In genomic region chr9:11872059-11872458, GRCm38 (mm10) we compare ENCODE assay signal across 16 mouse cellular contexts.
DNase-seq lines count a peak whose midpoint lies in the region; TF ChIP-seq lines count a peak whose summit lies in the region.
"Had no signal": no experiment of that assay in that cellular context is flagged by ENCODE, and none has a peak within 500 bp of the region (broad histone marks: within the 10 kb centered on the region; RNA-seq: fewer than 3 reads in every experiment).

No protein-coding gene starts in this region.

- TF ChIP-seq POLR2A in MEL (IDR thresholded peaks at IDR 0.05; ENCODE audit: control insufficient read depth in 1 of 2, insufficient read depth in 1 of 2, low read depth in 1 of 2, low read length in 2 of 2, poor library complexity in 1 of 2) = no peak

- H3K4me3 ChIP-seq in MEL (ENCODE audit: control insufficient read depth in 1 of 2, insufficient read depth in 1 of 2, low read depth in 2 of 2, low read length in 2 of 2) = no peak overlapping the region; a peak in 1 of 4 replicates
- H3K4me3 ChIP-seq in layer of hippocampus, adult 2 months = no peak overlapping the region

- no peaks in the 10 kb centered on the region for H3K9me3 ChIP-seq in MEL (replicated peaks; ENCODE audit: insufficient read depth, low read length)
- H3K9me3 ChIP-seq: G1E had no signal

- peak; percentile 95 to 98 for TF ChIP-seq EP300 in MEL (IDR thresholded peaks at IDR 0.05; ENCODE audit: low read depth in 1 of 2, low read length in 2 of 2)

- H3K27ac ChIP-seq in MEL (ENCODE audit: control insufficient read depth, low read depth, low read length) = peak overlapping the region; percentile 85
- H3K27ac ChIP-seq in layer of hippocampus, adult 2 months = no peak overlapping the region

- peak overlapping the region; percentile 29; the same call in 1 of the 2 replicates for H3K9ac ChIP-seq in MEL (ENCODE audit: control insufficient read depth, low read depth, low read length, poor library complexity, severe bottlenecking)

- H3K36me3 ChIP-seq in MEL (ENCODE audit: control insufficient read depth in 1 of 2, insufficient read depth in 2 of 2, low read length in 2 of 2) = peaks cover 0 to 12% of the 10 kb centered on the region in 2 experiments; a peak in 2 of 4 replicates
- H3K36me3 ChIP-seq: G1E had no signal

- H3K79me2 ChIP-seq in MEL (ENCODE audit: control insufficient read depth, insufficient read depth, low read length, poor library complexity) = no peaks in the 10 kb centered on the region

- DNase-seq in MEL (ENCODE audit: low read depth, low spot score) = peak; percentile 78
- no peak for DNase-seq in layer of hippocampus, adult 2 months (ENCODE audit: low spot score in 2 of 2)
- DNase-seq: adrenal gland, adult 2 months; adrenal gland, adult 8-10 months; adrenal gland, postnatal 10 days; adrenal gland, postnatal 14 days; adrenal gland, postnatal 25 days; adrenal gland, postnatal 36 days; B cell, adult 2 months; cerebellum, adult 11 months; cerebellum, adult 11-12 months; cerebellum, adult 18-20 months; cerebellum, adult 2 months; cerebellum, adult 8-10 months had no signal

- no peaks in the 10 kb centered on the region for H3K27me3 ChIP-seq in MEL (ENCODE audit: control insufficient read depth in 1 of 2, insufficient read depth in 2 of 2, low read length in 2 of 2)
- H3K27me3 ChIP-seq: CH12.LX had no signal

- H3K4me1 ChIP-seq in MEL (ENCODE audit: control insufficient read depth in 1 of 2, insufficient read depth in 2 of 2, low read length in 2 of 2) = peaks cover 3 to 17% of the 10 kb centered on the region in 2 experiments

- no peak for TF ChIP-seq RAD21 in MEL (IDR thresholded peaks at IDR 0.05; ENCODE audit: low read depth, low read length)

- TF ChIP-seq CTCF in MEL (IDR thresholded peaks at IDR 0.05 in 2 of 3, conservative IDR thresholded peaks at IDR 0.05 in 1 of 3; ENCODE audit: control insufficient read depth in 1 of 3, insufficient read depth in 1 of 3, low read depth in 2 of 3, low read length in 3 of 3, poor library complexity in 1 of 3, severe bottlenecking in 1 of 3) = no peak
- TF ChIP-seq CTCF in layer of hippocampus, adult 2 months (conservative IDR thresholded peaks at IDR 0.05) = no peak

TF ChIP-seq in MEL, 35 proteins besides CTCF, POLR2A, EP300 and RAD21:
- no peak for TF ChIP-seq UBTF (IDR thresholded peaks at IDR 0.05; ENCODE audit: borderline replicate concordance, insufficient read depth, low read depth, low read length)
- no peak; the same call in 1 of the 2 replicates for TF ChIP-seq KAT2A (conservative IDR thresholded peaks at IDR 0.05; ENCODE audit: low read depth, low read length)
- no peak for TF ChIP-seq BHLHE40 (IDR thresholded peaks at IDR 0.05; ENCODE audit: borderline replicate concordance, low read depth, low read length)
- TF ChIP-seq MAX (IDR thresholded peaks at IDR 0.05; ENCODE audit: low read length) = no peak
- TF ChIP-seq MAZ (IDR thresholded peaks at IDR 0.05; ENCODE audit: low read depth, low read length) = no peak
- no peak for TF ChIP-seq SMC3 (IDR thresholded peaks at IDR 0.05; ENCODE audit: low read depth, low read length)
- TF ChIP-seq E2F4 (IDR thresholded peaks at IDR 0.05; ENCODE audit: borderline replicate concordance, low read depth, low read length) = no peak
- TF ChIP-seq MYB (IDR thresholded peaks at IDR 0.05; ENCODE audit: low read depth, low read length) = peak; percentile 81
- TF ChIP-seq TBP (IDR thresholded peaks at IDR 0.05; ENCODE audit: low read depth, low read length) = peak; percentile 58
- no peak for TF ChIP-seq MXI1 (IDR thresholded peaks at IDR 0.05; ENCODE audit: low read depth, low read length)
- TF ChIP-seq ELF1 (IDR thresholded peaks at IDR 0.05; ENCODE audit: low read depth, low read length) = no peak
- no peak for TF ChIP-seq ZNF384 (IDR thresholded peaks at IDR 0.05; ENCODE audit: low read depth, low read length)
- 0 out of 2 replicates have a peak, but pooled peaks have one; percentile 34 for TF ChIP-seq MYC (IDR thresholded peaks at IDR 0.05; ENCODE audit: low read depth, low read length)
- no peak for TF ChIP-seq NELFE (IDR thresholded peaks at IDR 0.05; ENCODE audit: low read depth, low read length)
- no peak for TF ChIP-seq POLR2AphosphoS5 (IDR thresholded peaks at IDR 0.05; ENCODE audit: borderline replicate concordance, low read depth, low read length)
- TF ChIP-seq USF1 (IDR thresholded peaks at IDR 0.05; ENCODE audit: low read depth, low read length) = no peak
- TF ChIP-seq TCF12 (IDR thresholded peaks at IDR 0.05; ENCODE audit: low read depth, low read length) = peak; percentile 90
- peak; percentile 80 for TF ChIP-seq SIN3A (IDR thresholded peaks at IDR 0.05; ENCODE audit: low read length)
- TF ChIP-seq ZC3H11A (IDR thresholded peaks at IDR 0.05; ENCODE audit: low read depth, low read length) = no peak
- TF ChIP-seq CHD2 (IDR thresholded peaks at IDR 0.05; ENCODE audit: low read length) = no peak
- TF ChIP-seq USF2 (IDR thresholded peaks at IDR 0.05; ENCODE audit: borderline replicate concordance in 1 of 2, insufficient read depth in 1 of 2, low read depth in 1 of 2, low read length in 2 of 2) = no peak
- TF ChIP-seq MAFK (IDR thresholded peaks at IDR 0.05; ENCODE audit: borderline replicate concordance, low read depth, low read length) = no peak
- TF ChIP-seq NRF1 (IDR thresholded peaks at IDR 0.05; ENCODE audit: insufficient read depth, low read depth, low read length, poor library complexity, severe bottlenecking) = no peak
- TF ChIP-seq JUND (IDR thresholded peaks at IDR 0.05; ENCODE audit: low read depth, low read length) = no peak
- TF ChIP-seq GABPA (IDR thresholded peaks at IDR 0.05; ENCODE audit: low read depth, low read length) = no peak
- no peak for TF ChIP-seq MEF2A (IDR thresholded peaks at IDR 0.05; ENCODE audit: extremely low read depth, insufficient replicate concordance, low read depth, low read length, poor library complexity, severe bottlenecking)
- TF ChIP-seq ETS1 (IDR thresholded peaks at IDR 0.05; ENCODE audit: low read depth, low read length) = peak; percentile 68; the same call in 1 of the 2 replicates
- peak; percentile 63; the same call in 1 of the 2 replicates for TF ChIP-seq RCOR1 (IDR thresholded peaks at IDR 0.05; ENCODE audit: low read depth, low read length)
- no peak for TF ChIP-seq TAL1 (IDR thresholded peaks at IDR 0.05; ENCODE audit: low read length)
- no peak for TF ChIP-seq ZMIZ1 (IDR thresholded peaks at IDR 0.05; ENCODE audit: low read depth, low read length)
- TF ChIP-seq GATA1 (IDR thresholded peaks at IDR 0.05; ENCODE audit: low read depth, low read length) = peak; percentile 94
- TF ChIP-seq POLR2AphosphoS2 (IDR thresholded peaks at IDR 0.05; ENCODE audit: low read length) = no peak
- no peak for TF ChIP-seq HCFC1 (IDR thresholded peaks at IDR 0.05; ENCODE audit: low read depth, low read length)
- TF ChIP-seq CHD1 (IDR thresholded peaks at IDR 0.05; ENCODE audit: low read depth, low read length) = no peak; the same call in 1 of the 2 replicates
- no peak for TF ChIP-seq ZKSCAN1 (IDR thresholded peaks at IDR 0.05; ENCODE audit: low read depth, low read length)
